Mouse (Mus musculus): ENCODE measurements around the gene Arx. TPM values are rescaled to one million over a fixed set of nuclear protein-coding genes. Genes with fewer than 3 reads are reported as not detected.

The Arx gene
- polyA plus RNA-seq (2015; fragmentation: Nextera tagmentation; extraction: Ambion mirVana) = 0.88 and 1.0 TPM in 2 replicates

- no peaks in the 10 kb centered on the region for H3K36me3 ChIP-seq
- peak within 1 kb of the TSS; percentile 19; the same call in 1 of the 2 replicates for H3K4me2 ChIP-seq (replicated peaks)
- H3K4me1 ChIP-seq = peaks cover 13% of the 10 kb centered on the region; the same call in 1 of the 2 replicates
- peak; percentile 79; the same call in 1 of the 2 replicates for ATAC-seq (ENCODE audit: insufficient number of reproducible peaks, low FRiP score, low TSS enrichment, low read depth)
- no peak within 1 kb of the TSS for H3K27ac ChIP-seq (replicated peaks)
- H3K9me3 ChIP-seq (replicated peaks) = no peaks in the 10 kb centered on the region
- WGBS = 21% methylated on average over 31 of the region's 31 CpGs
- peaks cover 91% of the 10 kb centered on the region for H3K27me3 ChIP-seq
- no peak within 1 kb of the TSS for H3K9ac ChIP-seq
- H3K4me3 ChIP-seq (replicated peaks) = peak within 1 kb of the TSS; percentile 19
Measured at GRCm38 (mm10) chrX:93286291-93286893, at the start of gene Arx. Gene Arx (plus strand): TSS chrX:93286445.

GRCm38 (mm10) chrX:93251329-93251728 is 34.9 kb upstream of the Arx start:
- no peak for ATAC-seq (ENCODE audit: insufficient number of reproducible peaks, low FRiP score, low TSS enrichment, low read depth)
- no peak overlapping the region for H3K9ac ChIP-seq
- no peak overlapping the region for H3K27ac ChIP-seq (replicated peaks)
- no peaks in the 10 kb centered on the region for H3K4me1 ChIP-seq
- no peaks in the 10 kb centered on the region for H3K36me3 ChIP-seq
- no peak overlapping the region for H3K4me2 ChIP-seq (replicated peaks)
- H3K4me3 ChIP-seq (replicated peaks) = no peak overlapping the region
- 74% methylated on average over 1 of the region's 1 CpGs for WGBS
- H3K9me3 ChIP-seq (replicated peaks) = no peaks in the 10 kb centered on the region
- H3K27me3 ChIP-seq = no peaks in the 10 kb centered on the region

- no peak overlapping the region for H3K9ac ChIP-seq
- ATAC-seq (ENCODE audit: insufficient number of reproducible peaks, low FRiP score, low TSS enrichment, low read depth) = no peak
- H3K4me2 ChIP-seq (replicated peaks) = no peak overlapping the region
- no peaks in the 10 kb centered on the region for H3K4me1 ChIP-seq
- no peak overlapping the region for H3K4me3 ChIP-seq (replicated peaks)
- H3K27ac ChIP-seq (replicated peaks) = no peak overlapping the region
- H3K9me3 ChIP-seq (replicated peaks) = no peaks in the 10 kb centered on the region
- H3K36me3 ChIP-seq = no peaks in the 10 kb centered on the region
- H3K27me3 ChIP-seq = peaks cover 22% of the 10 kb centered on the region
- 35% methylated on average over 3 of the region's 3 CpGs for WGBS
Measured at GRCm38 (mm10) chrX:93275689-93276088, 10.6 kb upstream of the Arx start.

DNA sequence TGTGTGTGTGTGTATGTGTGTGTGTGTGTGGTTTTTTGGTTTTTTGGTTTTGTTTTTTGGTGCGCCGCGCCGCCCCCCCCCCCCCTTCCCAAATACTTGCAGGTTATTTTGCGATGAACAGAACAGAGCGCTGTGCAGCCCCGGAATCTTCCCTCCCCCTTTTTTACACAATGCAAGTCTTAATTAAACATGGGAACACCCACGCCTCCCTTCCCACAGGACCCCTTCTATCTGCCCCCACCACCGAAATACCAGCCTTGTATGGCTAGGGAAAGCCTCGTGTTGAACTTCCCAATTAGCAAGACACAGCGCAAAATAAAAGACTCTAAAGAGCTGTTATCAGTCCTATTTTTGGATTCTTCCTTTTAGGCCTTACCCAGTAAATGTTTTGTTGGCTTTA is 6.3 kb upstream of the Arx start:
- no peaks in the 10 kb centered on the region for H3K9me3 ChIP-seq (replicated peaks)
- no peaks in the 10 kb centered on the region for H3K36me3 ChIP-seq
- no peak overlapping the region for H3K4me3 ChIP-seq (replicated peaks)
- H3K27ac ChIP-seq (replicated peaks) = no peak overlapping the region
- peaks cover 5% of the 10 kb centered on the region; the same call in 1 of the 2 replicates for H3K4me1 ChIP-seq
- no peak overlapping the region for H3K9ac ChIP-seq
- no peak for ATAC-seq (ENCODE audit: insufficient number of reproducible peaks, low FRiP score, low TSS enrichment, low read depth)
- H3K4me2 ChIP-seq (replicated peaks) = no peak overlapping the region
- H3K27me3 ChIP-seq = peaks cover 57% of the 10 kb centered on the region
- WGBS = 39% methylated on average over 7 of the region's 11 CpGs

- H3K4me3 ChIP-seq (replicated peaks) = peak overlapping the region; percentile 8; the same call in 1 of the 2 replicates
Measured at GRCm38 (mm10) chrX:93281028-93281723, 5.1 kb upstream of the Arx start.

DNA sequence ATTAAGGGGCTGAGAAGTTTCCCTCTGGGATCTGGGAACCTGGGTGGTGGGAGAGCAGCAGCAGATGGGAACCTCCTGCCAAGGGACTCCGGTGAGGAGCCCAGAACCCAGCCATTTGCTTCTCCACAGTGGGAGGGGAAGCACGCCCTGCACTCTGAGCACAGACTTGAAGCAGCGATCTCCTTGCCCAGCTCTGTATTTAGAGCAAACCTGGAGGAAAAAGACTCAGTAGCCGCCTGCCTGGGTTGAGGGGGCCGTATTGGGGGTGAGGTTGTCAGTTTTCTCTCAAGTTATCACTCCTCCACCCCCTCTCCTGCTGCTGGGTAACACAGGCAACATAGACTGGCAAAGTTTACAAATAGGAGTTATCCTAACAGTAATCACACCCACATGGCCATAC is 4.5 kb upstream of the Arx start:
- no peak for ATAC-seq (ENCODE audit: insufficient number of reproducible peaks, low FRiP score, low TSS enrichment, low read depth)
- H3K27me3 ChIP-seq = peaks cover 73% of the 10 kb centered on the region
- peak overlapping the region; percentile 27 for H3K4me2 ChIP-seq (replicated peaks)
- 16% methylated on average over 5 of the region's 5 CpGs for WGBS
- H3K9me3 ChIP-seq (replicated peaks) = no peaks in the 10 kb centered on the region
- H3K27ac ChIP-seq (replicated peaks) = no peak overlapping the region
- H3K36me3 ChIP-seq = no peaks in the 10 kb centered on the region
- no peak overlapping the region for H3K9ac ChIP-seq
- peaks cover 5% of the 10 kb centered on the region; the same call in 1 of the 2 replicates for H3K4me1 ChIP-seq
- peak overlapping the region; percentile 8; the same call in 1 of the 2 replicates for H3K4me3 ChIP-seq (replicated peaks)

More at GRCm38 (mm10) chrX:93281028-93281723, 5.1 kb upstream of the Arx start:
- Histone ChIP-seq H3K4me2 (replicated peaks) (peak overlapping the region; percentile 27), H3K27me3 (peaks cover 69% of the 10 kb centered on the region), H3K4me1 (peaks cover 5% of the 10 kb centered on the region; the same call in 1 of the 2 replicates), H3K9ac (no peak overlapping the region), H3K27ac (replicated peaks) (no peak overlapping the region), H3K9me3 (replicated peaks) (no peaks in the 10 kb centered on the region), H3K36me3 (no peaks in the 10 kb centered on the region)
- WGBS = 18% methylated on average over 23 of the region's 23 CpGs
- peak; percentile 19; the same call in 1 of the 2 replicates for ATAC-seq (ENCODE audit: insufficient number of reproducible peaks, low FRiP score, low TSS enrichment, low read depth)

- 19% methylated on average over 10 of the region's 10 CpGs for WGBS
Measured at GRCm38 (mm10) chrX:93285091-93285490, 1.2 kb upstream of the Arx start.

GRCm38 (mm10) chrX:93288339-93288738 is 2.1 kb downstream of the Arx start:
- no peak for ATAC-seq (ENCODE audit: insufficient number of reproducible peaks, low FRiP score, low TSS enrichment, low read depth)
- WGBS = 12% methylated on average over 33 of the region's 37 CpGs
- 0 out of 2 replicates have a peak, but pooled peaks cover 9% of the 10 kb centered on the region for H3K4me1 ChIP-seq
- peak overlapping the region; percentile 35 for H3K4me3 ChIP-seq (replicated peaks)
- H3K9ac ChIP-seq = no peak overlapping the region
- H3K9me3 ChIP-seq (replicated peaks) = no peaks in the 10 kb centered on the region
- peaks cover 90% of the 10 kb centered on the region for H3K27me3 ChIP-seq
- peak overlapping the region; percentile 52 for H3K4me2 ChIP-seq (replicated peaks)
- no peaks in the 10 kb centered on the region for H3K36me3 ChIP-seq
- H3K27ac ChIP-seq (replicated peaks) = no peak overlapping the region

More at GRCm38 (mm10) chrX:93285091-93285490, 1.2 kb upstream of the Arx start:
- Histone ChIP-seq H3K4me2 (replicated peaks) (no peak overlapping the region), H3K36me3 (no peaks in the 10 kb centered on the region), H3K9me3 (replicated peaks) (no peaks in the 10 kb centered on the region), H3K4me3 (replicated peaks) (no peak overlapping the region), H3K9ac (no peak overlapping the region), H3K27me3 (peaks cover 84% of the 10 kb centered on the region), H3K4me1 (peaks cover 15% of the 10 kb centered on the region; the same call in 1 of the 2 replicates), H3K27ac (replicated peaks) (no peak overlapping the region)
- no peak for ATAC-seq (ENCODE audit: insufficient number of reproducible peaks, low FRiP score, low TSS enrichment, low read depth)

- Histone ChIP-seq H3K9me3 (replicated peaks) (no peaks in the 10 kb centered on the region), H3K4me3 (replicated peaks) (peak overlapping the region; percentile 35), H3K4me2 (replicated peaks) (peak overlapping the region; percentile 52), H3K27ac (replicated peaks) (no peak overlapping the region), H3K9ac (no peak overlapping the region), H3K36me3 (no peaks in the 10 kb centered on the region), H3K4me1 (0 out of 2 replicates have a peak, but pooled peaks cover 9% of the 10 kb centered on the region), H3K27me3 (peaks cover 97% of the 10 kb centered on the region)
- ATAC-seq (ENCODE audit: insufficient number of reproducible peaks, low FRiP score, low TSS enrichment, low read depth) = no peak
- 15% methylated on average over 37 of the region's 37 CpGs for WGBS
Measured at GRCm38 (mm10) chrX:93289076-93289475, 2.8 kb downstream of the Arx start.

- no peak overlapping the region for H3K9ac ChIP-seq
- peaks cover 97% of the 10 kb centered on the region for H3K27me3 ChIP-seq
- H3K4me2 ChIP-seq (replicated peaks) = no peak overlapping the region
- 0 out of 2 replicates have a peak, but pooled peaks cover 9% of the 10 kb centered on the region for H3K4me1 ChIP-seq
- no peaks in the 10 kb centered on the region for H3K36me3 ChIP-seq
- WGBS = 14% methylated on average over 12 of the region's 12 CpGs
- H3K4me3 ChIP-seq (replicated peaks) = no peak overlapping the region
- no peak overlapping the region for H3K27ac ChIP-seq (replicated peaks)
- H3K9me3 ChIP-seq (replicated peaks) = no peaks in the 10 kb centered on the region
- no peak for ATAC-seq (ENCODE audit: insufficient number of reproducible peaks, low FRiP score, low TSS enrichment, low read depth)
Measured at GRCm38 (mm10) chrX:93289851-93290380, 3.7 kb downstream of the Arx start.

- Histone ChIP-seq H3K4me3 (replicated peaks) (no peak overlapping the region), H3K4me2 (replicated peaks) (no peak overlapping the region), H3K36me3 (no peaks in the 10 kb centered on the region), H3K27ac (replicated peaks) (no peak overlapping the region), H3K4me1 (0 out of 2 replicates have a peak, but pooled peaks cover 12% of the 10 kb centered on the region), H3K9ac (no peak overlapping the region), H3K9me3 (replicated peaks) (no peaks in the 10 kb centered on the region), H3K27me3 (peaks cover 93% of the 10 kb centered on the region)
- 23% methylated on average over 6 of the region's 6 CpGs for WGBS
- ATAC-seq (ENCODE audit: insufficient number of reproducible peaks, low FRiP score, low TSS enrichment, low read depth) = no peak
Measured at GRCm38 (mm10) chrX:93292031-93292430, 5.8 kb downstream of the Arx start.
